Mouse (Mus musculus) stomach, embryonic 14.5 days (tissue): Measurements from ENCODE around the gene Asb5. TPM values are rescaled to one million over a fixed set of nuclear protein-coding genes. Genes with fewer than 3 reads are reported as not detected.

Source experiments
- ATAC-seq: fragments of 200-750 bp; cut with Nextera tagmentation; 2 replicates; pipeline ENCODE4 v1.8.0; 2017; ENCODE audit warnings: low read depth, moderate TSS enrichment; ENCODE audit not compliant: insufficient number of reproducible peaks, insufficient read depth, low FRiP score
- H3K27ac ChIP-seq: fragments of 300-500 bp; sonication (generic); 2 replicates; pipeline ENCODE4 v1.5.1; 2014; ENCODE audit warnings: mild to moderate bottlenecking, low read length, moderate library complexity, mixed read lengths
- H3K27me3 ChIP-seq: fragments of 300-500 bp; sonication (generic); 2 replicates; pipeline ENCODE4 v1.6.1; 2014; ENCODE audit warnings: low read length, control low read depth, mixed read lengths; ENCODE audit not compliant: control insufficient read depth, insufficient read depth
- H3K36me3 ChIP-seq: fragments of 300-500 bp; sonication (generic); 2 replicates; pipeline ENCODE4 v1.6.1; 2014; ENCODE audit warnings: mild to moderate bottlenecking, control low read depth, low read length, moderate library complexity, mixed read lengths; ENCODE audit not compliant: control insufficient read depth, insufficient read depth
- H3K4me1 ChIP-seq: fragments of 300-500 bp; sonication (generic); 2 replicates; pipeline ENCODE4 v1.6.1; 2014; ENCODE audit warnings: low read length, control low read depth, mixed read lengths; ENCODE audit not compliant: control insufficient read depth, insufficient read depth
- H3K4me2 ChIP-seq: fragments of 300-500 bp; sonication (generic); replicated peaks from 2 replicates; pipeline ENCODE4 v1.6.1; 2014; ENCODE audit warnings: low read depth, low read length, control low read depth
- H3K4me3 ChIP-seq: fragments of 300-500 bp; sonication (generic); 2 replicates; pipeline ENCODE4 v1.5.1; 2014; ENCODE audit warnings: low read depth, low read length, control low read depth
- H3K9ac ChIP-seq: fragments of 300-500 bp; sonication (generic); replicated peaks from 2 replicates; pipeline ENCODE4 v1.6.1; 2014; ENCODE audit warnings: low read depth, mild to moderate bottlenecking, control low read depth, low read length, moderate library complexity, mixed read lengths
- H3K9me3 ChIP-seq: fragments of 300-500 bp; sonication (generic); 2 replicates; pipeline ENCODE4 v1.6.1; 2016; ENCODE audit warnings: low read depth, low read length, control low read depth; ENCODE audit not compliant: control insufficient read depth
- WGBS: fragments of 180-500 bp; shearing (Covaris S2); extraction: QIAGEN DNeasy Blood & Tissue Kit; methylation state at CpG from one replicate; pipeline ENCODE4 v1.1.7; 2014; 5-methylcytosine and 5-hydroxymethylcytosine counted together
- polyA plus RNA-seq: library from polyadenylated mRNA; unstranded; fragments of >200 nt; fragmentation: Nextera tagmentation; extraction: Ambion mirVana; gene quantifications from 2 replicates; pipeline ENCODE4 v1.2.1, GENCODE M21; 2014

Asb5 gene
- 7.1 and 7.9 TPM in 2 replicates for polyA plus RNA-seq

- peak within 1 kb of the TSS; percentile 81 for H3K9ac ChIP-seq
- H3K9me3 ChIP-seq = no peaks in the 10 kb centered on the region
- H3K4me3 ChIP-seq = peak within 1 kb of the TSS; percentile 89
- H3K4me1 ChIP-seq = peaks cover 8% of the 10 kb centered on the region; the same call in 1 of the 2 replicates
- under 1% methylated on average over 71 of the region's 89 CpGs for WGBS
- ATAC-seq = peak; percentile 98
- H3K27ac ChIP-seq = peak within 1 kb of the TSS; percentile 85
- H3K4me2 ChIP-seq = peak within 1 kb of the TSS; percentile 59
- no peaks in the 10 kb centered on the region for H3K27me3 ChIP-seq
- H3K36me3 ChIP-seq = peaks cover 4% of the 10 kb centered on the region; the same call in 1 of the 2 replicates
These were observed at the start of gene Asb5, which contains the start of gene Spcs3 for GRCm38 (mm10) chr8:54529382-54530296. Asb5 (plus strand) TSS chr8:54529580. Spcs3 (minus strand) TSS chr8:54529998.

DNA sequence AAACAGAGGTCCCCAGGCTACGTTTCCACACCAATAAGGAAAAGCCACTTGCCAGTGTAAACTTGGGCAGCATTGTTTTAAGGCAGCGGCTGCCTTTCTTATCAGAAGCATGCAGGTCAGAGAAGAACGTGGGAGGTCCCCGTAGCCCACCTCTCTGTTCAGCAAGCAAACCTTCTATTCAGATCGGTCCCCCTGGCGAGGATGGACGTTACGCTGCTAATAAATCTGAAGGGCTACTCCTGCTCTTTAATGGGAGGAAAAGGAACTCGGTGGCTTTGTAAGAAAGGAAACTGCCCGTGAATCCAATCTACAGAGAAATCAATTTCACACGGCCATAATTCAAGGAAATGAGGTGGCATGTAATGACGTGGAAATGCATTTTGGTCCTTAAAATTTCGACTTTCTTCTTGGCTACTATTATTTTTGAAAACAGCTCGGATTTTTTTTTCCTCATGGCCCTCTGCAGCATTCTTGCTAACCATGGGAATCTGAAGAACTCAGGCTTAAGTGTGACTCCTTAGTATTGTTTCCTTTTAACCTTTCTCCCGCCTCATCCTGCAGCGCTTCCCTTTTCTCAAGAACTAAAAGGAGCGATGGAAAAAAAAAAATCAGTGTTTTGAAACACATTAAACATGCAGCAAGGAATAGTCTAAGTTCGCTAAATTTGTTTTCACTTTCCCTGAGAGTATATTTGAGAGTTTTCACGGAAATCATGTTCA is 42.7 kb upstream of the Asb5 start:
- WGBS = 40% methylated on average over 19 of the region's 19 CpGs

DNA sequence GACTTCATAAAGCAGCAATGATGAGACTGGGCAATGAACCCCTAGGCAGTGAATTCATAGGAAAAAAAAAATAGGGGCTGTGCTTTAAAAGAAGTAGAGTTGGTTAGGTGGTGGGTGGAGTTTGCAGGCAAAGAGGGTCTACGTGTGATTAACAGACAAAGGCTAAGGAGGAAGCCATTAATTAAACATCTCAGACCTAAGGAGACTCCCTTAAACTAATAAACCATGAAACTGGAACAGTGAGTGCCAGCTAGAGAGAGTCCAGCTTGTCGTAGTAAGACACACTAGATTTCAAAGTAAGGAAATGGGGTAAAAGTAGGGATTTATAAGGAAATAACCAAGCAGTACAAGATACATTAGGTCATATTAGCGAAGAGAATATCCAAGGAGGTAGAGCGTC is 40.9 kb upstream of the Asb5 start:
- H3K27me3 ChIP-seq = no peaks in the 10 kb centered on the region

More for the DNA sequence above, 42.7 kb upstream of the Asb5 start:
- 0 out of 2 replicates have a peak overlapping the region, but pooled peaks have one; percentile 8 for H3K4me3 ChIP-seq
- no peak overlapping the region for H3K9ac ChIP-seq
- no peak overlapping the region for H3K27ac ChIP-seq
- H3K9me3 ChIP-seq = no peaks in the 10 kb centered on the region
- no peaks in the 10 kb centered on the region for H3K36me3 ChIP-seq
- no peak for ATAC-seq
- H3K4me2 ChIP-seq = peak overlapping the region; percentile 28
- H3K27me3 ChIP-seq = no peaks in the 10 kb centered on the region
- H3K4me1 ChIP-seq = no peaks in the 10 kb centered on the region

GRCm38 (mm10) chr8:54491057-54491690 is 38.2 kb upstream of the Asb5 start:
- H3K4me2 ChIP-seq = no peak overlapping the region
- no peak overlapping the region for H3K27ac ChIP-seq
- no peaks in the 10 kb centered on the region for H3K9me3 ChIP-seq
- H3K36me3 ChIP-seq = no peaks in the 10 kb centered on the region
- no peaks in the 10 kb centered on the region for H3K4me1 ChIP-seq
- H3K27me3 ChIP-seq = no peaks in the 10 kb centered on the region
- H3K9ac ChIP-seq = no peak overlapping the region
- no peak overlapping the region for H3K4me3 ChIP-seq
- no peak; the same call in 1 of the 2 replicates for ATAC-seq
- WGBS = 15% methylated on average over 6 of the region's 6 CpGs

More for the DNA sequence above, 40.9 kb upstream of the Asb5 start:
- no peaks in the 10 kb centered on the region for H3K9me3 ChIP-seq
- no peak overlapping the region for H3K9ac ChIP-seq
- no peak overlapping the region for H3K27ac ChIP-seq
- H3K4me3 ChIP-seq = no peak overlapping the region
- no peak for ATAC-seq
- 69% methylated on average over 4 of the region's 4 CpGs for WGBS
- H3K4me1 ChIP-seq = no peaks in the 10 kb centered on the region
- no peaks in the 10 kb centered on the region for H3K36me3 ChIP-seq
- H3K4me2 ChIP-seq = no peak overlapping the region

- no peak overlapping the region for H3K9ac ChIP-seq
- no peak overlapping the region for H3K27ac ChIP-seq
- H3K4me3 ChIP-seq = no peak overlapping the region
- no peaks in the 10 kb centered on the region for H3K36me3 ChIP-seq
- WGBS = 63% methylated on average over 4 of the region's 4 CpGs
- no peaks in the 10 kb centered on the region for H3K4me1 ChIP-seq
- H3K27me3 ChIP-seq = no peaks in the 10 kb centered on the region
- no peaks in the 10 kb centered on the region for H3K9me3 ChIP-seq
- no peak for ATAC-seq
- H3K4me2 ChIP-seq = no peak overlapping the region
These were observed 37.4 kb upstream of the Asb5 start for GRCm38 (mm10) chr8:54491934-54492333.

- Histone ChIP-seq H3K4me1 (no peaks in the 10 kb centered on the region), H3K4me2 (no peak overlapping the region), H3K4me3 (no peak overlapping the region), H3K27ac (no peak overlapping the region), H3K9me3 (no peaks in the 10 kb centered on the region), H3K27me3 (no peaks in the 10 kb centered on the region), H3K36me3 (no peaks in the 10 kb centered on the region), H3K9ac (no peak overlapping the region)
- no peak for ATAC-seq
- 17% methylated on average over 6 of the region's 6 CpGs for WGBS
These were observed 36.3 kb upstream of the Asb5 start for GRCm38 (mm10) chr8:54493110-54493509.

DNA sequence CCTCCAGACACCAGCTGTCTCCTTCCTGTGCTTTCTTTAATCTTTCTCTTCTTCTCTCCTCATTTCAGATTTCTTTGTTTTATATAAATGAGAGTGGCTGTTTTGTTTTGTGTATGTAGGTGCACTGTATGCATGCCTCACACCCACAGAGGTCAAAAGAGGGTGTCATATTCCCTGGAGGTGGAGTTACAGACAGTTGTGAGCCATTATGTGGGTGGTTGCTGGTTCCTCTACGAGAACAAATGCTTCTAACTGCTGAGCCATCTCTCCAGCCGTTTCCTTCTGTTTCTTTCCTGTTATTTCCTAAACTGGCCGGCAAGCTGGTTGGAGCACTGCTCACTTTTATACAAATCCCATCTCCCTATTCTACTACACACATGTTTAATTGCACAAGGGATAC is 35.5 kb upstream of the Asb5 start:
- H3K36me3 ChIP-seq = no peaks in the 10 kb centered on the region
- 50% methylated on average over 3 of the region's 3 CpGs for WGBS
- H3K9me3 ChIP-seq = no peaks in the 10 kb centered on the region
- H3K4me1 ChIP-seq = no peaks in the 10 kb centered on the region
- no peak overlapping the region for H3K27ac ChIP-seq
- no peaks in the 10 kb centered on the region for H3K27me3 ChIP-seq
- no peak for ATAC-seq
- no peak overlapping the region for H3K4me3 ChIP-seq
- no peak overlapping the region for H3K4me2 ChIP-seq
- no peak overlapping the region for H3K9ac ChIP-seq

DNA sequence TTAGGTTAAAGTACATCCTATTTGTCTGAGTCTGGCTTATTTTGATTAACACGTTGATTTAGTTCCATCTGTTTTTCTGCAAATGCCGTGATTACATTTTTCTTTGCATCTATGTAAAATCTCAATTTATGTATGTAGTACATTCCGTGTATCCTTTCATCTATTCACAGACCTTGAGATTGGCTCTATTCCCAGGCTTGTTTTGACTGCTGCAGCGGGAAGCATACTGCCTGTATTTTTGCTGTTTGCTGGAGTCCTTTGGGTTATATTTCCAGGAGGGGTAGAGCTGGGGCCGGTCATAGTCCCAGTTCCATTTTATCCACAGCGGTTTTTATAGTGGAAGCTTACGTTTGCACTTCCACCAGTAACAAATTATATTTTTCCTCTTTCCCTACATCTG is 26.3 kb upstream of the Asb5 start:
- 65% methylated on average over 7 of the region's 7 CpGs for WGBS
- no peak for ATAC-seq
- no peak overlapping the region for H3K9ac ChIP-seq

More for the DNA sequence above, 26.3 kb upstream of the Asb5 start:
- Histone ChIP-seq H3K4me2 (no peak overlapping the region), H3K27me3 (no peaks in the 10 kb centered on the region), H3K9me3 (no peaks in the 10 kb centered on the region), H3K36me3 (no peaks in the 10 kb centered on the region), H3K27ac (no peak overlapping the region), H3K4me1 (no peaks in the 10 kb centered on the region), H3K4me3 (no peak overlapping the region)
